In genomic region chr9:40531027-40531621, GRCm38 (mm10) we compare ENCODE assay signal across 8 mouse cellular contexts. TPM values are rescaled to one million over a fixed set of nuclear protein-coding genes. Genes with fewer than 3 reads are reported as not detected.
DNase-seq lines count a peak whose midpoint lies in the region; ATAC-seq and TF ChIP-seq lines count a peak whose summit lies in the region.

Gene Gramd1b (minus strand): TSS chr9:40531383.

- WGBS in thymus, adult 2 months = 8% methylated on average over 40 of the region's 40 CpGs
- under 1% methylated on average over 40 of the region's 40 CpGs for WGBS in intestine, postnatal 0 days
- WGBS in liver, embryonic 11.5 days = 6% methylated on average over 32 of the region's 40 CpGs
- under 1% methylated on average over 40 of the region's 40 CpGs for WGBS in neural tube, embryonic 13.5 days

- H3K27ac ChIP-seq in thymus, adult 2 months (ENCODE audit: control insufficient read depth, insufficient read depth, low read length) = no peak within 1 kb of the TSS
- no peak within 1 kb of the TSS for H3K27ac ChIP-seq in cortical plate, adult 2 months (ENCODE audit: insufficient read depth, low read length)
- H3K27ac ChIP-seq in intestine, postnatal 0 days (ENCODE audit: low read depth, low read length) = no peak within 1 kb of the TSS
- H3K27ac ChIP-seq in liver, embryonic 11.5 days (ENCODE audit: low read depth, low read length) = no peak within 1 kb of the TSS
- H3K27ac ChIP-seq in neural tube, embryonic 13.5 days (replicated peaks) = no peak within 1 kb of the TSS

- H3K4me3 ChIP-seq in thymus, adult 2 months (ENCODE audit: control insufficient read depth, insufficient read depth, low read length) = no peak within 1 kb of the TSS
- H3K4me3 ChIP-seq in cortical plate, adult 2 months (ENCODE audit: insufficient read depth, low read length) = peak within 1 kb of the TSS; percentile 66
- H3K4me3 ChIP-seq in intestine, postnatal 0 days (ENCODE audit: low read depth, low read length) = peak within 1 kb of the TSS; percentile 35
- peak within 1 kb of the TSS; percentile 41 for H3K4me3 ChIP-seq in liver, embryonic 11.5 days (ENCODE audit: low read depth, low read length)
- peak within 1 kb of the TSS; percentile 52 for H3K4me3 ChIP-seq in neural tube, embryonic 13.5 days

- no peak for DNase-seq in thymus, adult 2 months
- no peak for DNase-seq in thymus, adult 18-20 months
- peak; percentile 91 for DNase-seq in heart, adult 11 months
- peak; percentile 55 for DNase-seq in liver, embryonic 11.5 days (ENCODE audit: low spot score)
- no peak for DNase-seq in T-cell, adult 2 months (ENCODE audit: low spot score)

- TF ChIP-seq CTCF in thymus, adult 2 months (IDR thresholded peaks at IDR 0.05; ENCODE audit: borderline replicate concordance, control insufficient read depth, extremely low read depth, insufficient read depth, low read length, poor library complexity) = no peak
- no peak for TF ChIP-seq CTCF in cortical plate, adult 2 months (IDR thresholded peaks at IDR 0.05; ENCODE audit: extremely low read depth, insufficient read depth, low read length)
- no peak for TF ChIP-seq CTCF in intestine, postnatal 0 days (IDR thresholded peaks at IDR 0.05; ENCODE audit: low read depth)

- H3K9me3 ChIP-seq in intestine, postnatal 0 days (ENCODE audit: control insufficient read depth) = no peaks in the 10 kb centered on the region
- H3K9me3 ChIP-seq in liver, embryonic 11.5 days (ENCODE audit: control insufficient read depth, low read length) = no peaks in the 10 kb centered on the region
- no peaks in the 10 kb centered on the region for H3K9me3 ChIP-seq in neural tube, embryonic 13.5 days

- H3K9ac ChIP-seq in intestine, postnatal 0 days (ENCODE audit: low read depth, low read length) = no peak within 1 kb of the TSS
- peak within 1 kb of the TSS; percentile 40; the same call in 1 of the 2 replicates for H3K9ac ChIP-seq in liver, embryonic 11.5 days (ENCODE audit: low read depth, low read length)
- H3K9ac ChIP-seq in neural tube, embryonic 13.5 days = peak within 1 kb of the TSS; percentile 73

- no peaks in the 10 kb centered on the region for H3K4me1 ChIP-seq in thymus, adult 2 months (replicated peaks; ENCODE audit: control insufficient read depth, insufficient read depth, low read length)
- H3K4me1 ChIP-seq in cortical plate, adult 2 months (ENCODE audit: control insufficient read depth, insufficient read depth, low read length) = no peaks in the 10 kb centered on the region
- no peaks in the 10 kb centered on the region for H3K4me1 ChIP-seq in intestine, postnatal 0 days (replicated peaks; ENCODE audit: control insufficient read depth, insufficient read depth, low read length)
- no peaks in the 10 kb centered on the region for H3K4me1 ChIP-seq in liver, embryonic 11.5 days (replicated peaks; ENCODE audit: control insufficient read depth, insufficient read depth, low read length)
- H3K4me1 ChIP-seq in neural tube, embryonic 13.5 days (replicated peaks) = peaks cover 10% of the 10 kb centered on the region; the same call in 1 of the 2 replicates

- no peaks in the 10 kb centered on the region for H3K36me3 ChIP-seq in thymus, adult 2 months (ENCODE audit: control insufficient read depth, insufficient read depth, low read length)
- H3K36me3 ChIP-seq in intestine, postnatal 0 days (ENCODE audit: control insufficient read depth, insufficient read depth) = no peaks in the 10 kb centered on the region
- no peaks in the 10 kb centered on the region for H3K36me3 ChIP-seq in liver, embryonic 11.5 days (ENCODE audit: control insufficient read depth, insufficient read depth, low read length)
- H3K36me3 ChIP-seq in neural tube, embryonic 13.5 days = no peaks in the 10 kb centered on the region

- 0 out of 2 replicates have a peak, but pooled peaks have one; percentile 19 for ATAC-seq in intestine, postnatal 0 days
- ATAC-seq in liver, embryonic 11.5 days (replicated peaks; ENCODE audit: low FRiP score) = peak; percentile 69
- peak; percentile 75 for ATAC-seq in neural tube, embryonic 13.5 days (ENCODE audit: low read depth)

- peak within 1 kb of the TSS; percentile 60 for H3K4me2 ChIP-seq in intestine, postnatal 0 days (replicated peaks; ENCODE audit: low read depth)
- peak within 1 kb of the TSS; percentile 65 for H3K4me2 ChIP-seq in liver, embryonic 11.5 days
- peak within 1 kb of the TSS; percentile 74 for H3K4me2 ChIP-seq in neural tube, embryonic 13.5 days

- no peak for TF ChIP-seq POLR2A in thymus, adult 2 months (IDR thresholded peaks at IDR 0.05; ENCODE audit: control insufficient read depth, extremely low read depth, insufficient read depth, low read length, poor library complexity)
- TF ChIP-seq POLR2A in cortical plate, adult 2 months (IDR thresholded peaks at IDR 0.05; ENCODE audit: extremely low read depth, insufficient read depth, low read length) = no peak

- no peaks in the 10 kb centered on the region; the same call in 1 of the 2 replicates for H3K27me3 ChIP-seq in thymus, adult 2 months (ENCODE audit: control insufficient read depth, insufficient read depth, low read length)
- peaks cover 10% of the 10 kb centered on the region for H3K27me3 ChIP-seq in intestine, postnatal 0 days (replicated peaks; ENCODE audit: control insufficient read depth, insufficient read depth, low read length)
- H3K27me3 ChIP-seq in liver, embryonic 11.5 days (replicated peaks; ENCODE audit: control insufficient read depth, insufficient read depth, low read length) = peaks cover 21% of the 10 kb centered on the region
- peaks cover 29% of the 10 kb centered on the region for H3K27me3 ChIP-seq in neural tube, embryonic 13.5 days

RNA-seq across cellular contexts. Expression of gene Gramd1b, which starts in this region (rescaled TPM):
- 33.3 and 43.0 TPM in 2 replicates for polyA plus RNA-seq in thymus, adult 2 months (2012; rRNA removed)
- 133 and 135 TPM in 2 replicates for polyA plus RNA-seq in cortical plate, adult 2 months (2012; rRNA removed)
- 15.2 and 18.6 TPM in 2 replicates for polyA plus RNA-seq in intestine, postnatal 0 days (2015; fragmentation: Nextera tagmentation; extraction: Ambion mirVana)
- polyA plus RNA-seq in liver, embryonic 11.5 days (2014; fragmentation: Nextera tagmentation; extraction: Ambion mirVana) = 2.1 and 2.7 TPM in 2 replicates
- polyA plus RNA-seq in neural tube, embryonic 13.5 days (2015; fragmentation: Nextera tagmentation; extraction: Ambion mirVana) = 9.5 and 12.0 TPM in 2 replicates

Comparison
In these comparisons a context has a peak if more than half of its experiments do, and no peak if none do; other contexts are left out.
1. DNase-seq: peak in heart, adult 11 months (single experiment) and liver, embryonic 11.5 days (single experiment); none in thymus, adult 2 months (single experiment), thymus, adult 18-20 months (0 of 2) and T-cell, adult 2 months (single experiment).
2. ATAC-seq: peak in every context shown above with its lines; median percentile 75 in neural tube, embryonic 13.5 days; 69 in liver, embryonic 11.5 days; 19 in intestine, postnatal 0 days.
3. Peak in every context shown above with its lines, with median percentiles within 50 percentile points of each other: H3K4me2 ChIP-seq.